Mouse (Mus musculus) liver, embryonic 11.5 days (tissue): Measurements from ENCODE around the gene Hist1h2ai. TPM values are rescaled to one million over a fixed set of nuclear protein-coding genes. Genes with fewer than 3 reads are reported as not detected.
"Not testable (repeated sequence)": the region's sequence is repeated elsewhere in the genome, so short reads cannot be mapped to it uniquely, and the experiment has no call there.

ENCODE experiments used
- ATAC-seq: fragments of 200-750 bp; cut with Nextera tagmentation; replicated peaks from 2 replicates; pipeline ENCODE4 v1.8.0; 2017; ENCODE audit warnings: moderate number of reproducible peaks, mild to moderate bottlenecking, moderate TSS enrichment, moderate library complexity; ENCODE audit not compliant: low FRiP score
- DNase-seq: peaks from one replicate; pipeline ENCODE4 v3.0.0-alpha.2; 2017; ENCODE audit warnings: low spot score
- H3K27ac ChIP-seq: fragments of 300-500 bp; sonication (generic); 2 replicates; pipeline ENCODE4 v1.5.1; 2014; ENCODE audit warnings: mild to moderate bottlenecking, low read depth, low read length, control low read depth
- H3K27me3 ChIP-seq: fragments of 300-500 bp; sonication (generic); replicated peaks from 2 replicates; pipeline ENCODE4 v1.6.1; 2014; ENCODE audit warnings: low read length, mixed read lengths; ENCODE audit not compliant: control insufficient read depth, insufficient read depth
- H3K36me3 ChIP-seq: fragments of 300-500 bp; sonication (generic); 2 replicates; pipeline ENCODE4 v1.6.1; 2014; ENCODE audit warnings: mild to moderate bottlenecking, low read length, moderate library complexity, mixed read lengths; ENCODE audit not compliant: control insufficient read depth, insufficient read depth
- H3K4me1 ChIP-seq: fragments of 300-500 bp; sonication (generic); replicated peaks from 2 replicates; pipeline ENCODE4 v1.6.1; 2014; ENCODE audit warnings: low read length, mixed read lengths; ENCODE audit not compliant: control insufficient read depth, insufficient read depth
- H3K4me2 ChIP-seq: fragments of 300-500 bp; sonication (generic); 2 replicates; pipeline ENCODE4 v1.6.1; 2014; ENCODE audit warnings: mild to moderate bottlenecking, control low read depth, moderate library complexity
- H3K4me3 ChIP-seq: fragments of 300-500 bp; sonication (generic); 2 replicates; pipeline ENCODE4 v1.5.1; 2014; ENCODE audit warnings: low read depth, low read length, control low read depth
- H3K9ac ChIP-seq: fragments of 300-500 bp; sonication (generic); 2 replicates; pipeline ENCODE4 v1.6.1; 2014; ENCODE audit warnings: low read depth, low read length, control low read depth
- H3K9me3 ChIP-seq: fragments of 300-500 bp; sonication (generic); 2 replicates; pipeline ENCODE4 v1.6.1; 2016; ENCODE audit warnings: low read length, inconsistent platforms, mixed read lengths; ENCODE audit not compliant: control insufficient read depth
- WGBS: fragments of 180-500 bp; shearing (Covaris S2); extraction: QIAGEN DNeasy Blood & Tissue Kit; methylation state at CpG from one replicate; pipeline ENCODE4 v1.1.7; 2014; 5-methylcytosine and 5-hydroxymethylcytosine counted together
- polyA plus RNA-seq: library from polyadenylated mRNA; unstranded; fragments of >200 nt; fragmentation: Nextera tagmentation; extraction: Ambion mirVana; gene quantifications from 2 replicates; pipeline ENCODE4 v1.2.1, GENCODE M21; 2014

The Hist1h2ai gene
- polyA plus RNA-seq = 6.2 and 10.1 TPM in 2 replicates

- peak; percentile 86 for ATAC-seq
- H3K27ac ChIP-seq = peak within 1 kb of the TSS; percentile 97
- H3K27me3 ChIP-seq, H3K9me3 ChIP-seq, H3K36me3 ChIP-seq: not testable (repeated sequence)
- peak; percentile 76 for DNase-seq
- WGBS = under 1% methylated on average over 28 of the region's 50 CpGs
- peak within 1 kb of the TSS; percentile 52 for H3K4me3 ChIP-seq
- peak within 1 kb of the TSS; percentile 73 for H3K9ac ChIP-seq
- peaks cover 15% of the 10 kb centered on the region for H3K4me1 ChIP-seq
- peak within 1 kb of the TSS; percentile 74 for H3K4me2 ChIP-seq
Observed at GRCm38 (mm10) chr13:21715864-21716539, at the start of gene Hist1h2ai, which contains the start of gene Hist1h2bl. Hist1h2ai (plus strand) TSS chr13:21716422. Hist1h2bl (minus strand) TSS chr13:21716143.

GRCm38 (mm10) chr13:21677305-21677704 lies 38.9 kb upstream of the Hist1h2ai start, which contains the start of gene Olfr1360:
Olfr1360 (minus strand) TSS chr13:21677405.
- no peak within 1 kb of the TSS for H3K4me3 ChIP-seq
- H3K9ac ChIP-seq = no peak within 1 kb of the TSS
- no peaks in the 10 kb centered on the region for H3K27me3 ChIP-seq
- no peaks in the 10 kb centered on the region for H3K4me1 ChIP-seq
- H3K27ac ChIP-seq = no peak within 1 kb of the TSS
- H3K36me3 ChIP-seq = no peaks in the 10 kb centered on the region
- H3K9me3 ChIP-seq = no peaks in the 10 kb centered on the region
- ATAC-seq (no peak), DNase-seq (no peak)
- no peak within 1 kb of the TSS for H3K4me2 ChIP-seq
- 73% methylated on average over 2 of the region's 2 CpGs for WGBS

- no peak within 1 kb of the TSS for H3K4me3 ChIP-seq
- no peaks in the 10 kb centered on the region for H3K27me3 ChIP-seq
- no peaks in the 10 kb centered on the region for H3K36me3 ChIP-seq
- no peak for ATAC-seq
- H3K27ac ChIP-seq = no peak within 1 kb of the TSS
- H3K4me2 ChIP-seq = no peak within 1 kb of the TSS
- H3K9me3 ChIP-seq = no peaks in the 10 kb centered on the region
- no peaks in the 10 kb centered on the region for H3K4me1 ChIP-seq
- DNase-seq = no peak
- H3K9ac ChIP-seq = no peak within 1 kb of the TSS
Observed at GRCm38 (mm10) chr13:21697811-21698210, 18.4 kb upstream of the Hist1h2ai start, which contains the start of gene Olfr1359. Olfr1359 (plus strand) TSS chr13:21698111.

- H3K4me2 ChIP-seq = no peak overlapping the region
- no peaks in the 10 kb centered on the region for H3K4me1 ChIP-seq
- no peak overlapping the region for H3K9ac ChIP-seq
- H3K4me3 ChIP-seq = no peak overlapping the region
- 72% methylated on average over 4 of the region's 4 CpGs for WGBS
- DNase-seq (no peak), ATAC-seq (no peak)
- no peaks in the 10 kb centered on the region for H3K27me3 ChIP-seq
- no peak overlapping the region for H3K27ac ChIP-seq
- no peaks in the 10 kb centered on the region for H3K36me3 ChIP-seq
- no peaks in the 10 kb centered on the region for H3K9me3 ChIP-seq
Observed at GRCm38 (mm10) chr13:21706669-21707068, 9.6 kb upstream of the Hist1h2ai start.

GRCm38 (mm10) chr13:21710031-21710711 lies 6.1 kb upstream of the Hist1h2ai start:
- peak overlapping the region; percentile 72 for H3K9ac ChIP-seq
- ATAC-seq = peak; percentile 81
- H3K9me3 ChIP-seq = no peaks in the 10 kb centered on the region
- H3K4me3 ChIP-seq = peak overlapping the region; percentile 71
- no peaks in the 10 kb centered on the region for H3K27me3 ChIP-seq
- H3K27ac ChIP-seq = peak overlapping the region; percentile 60
- peak overlapping the region; percentile 91 for H3K4me2 ChIP-seq
- WGBS = under 1% methylated on average over 32 of the region's 32 CpGs
- no peaks in the 10 kb centered on the region for H3K36me3 ChIP-seq
- DNase-seq = peak; percentile 88
- H3K4me1 ChIP-seq = peaks cover 2% of the 10 kb centered on the region; the same call in 1 of the 2 replicates

GRCm38 (mm10) chr13:21710821-21711525 lies 5.2 kb upstream of the Hist1h2ai start:
- ATAC-seq = peak; percentile 74
- peak overlapping the region; percentile 20 for H3K9ac ChIP-seq
- no peaks in the 10 kb centered on the region for H3K9me3 ChIP-seq
- peak overlapping the region; percentile 91 for H3K4me2 ChIP-seq
- no peaks in the 10 kb centered on the region for H3K36me3 ChIP-seq
- H3K27ac ChIP-seq = no peak overlapping the region
- WGBS = 3% methylated on average over 22 of the region's 22 CpGs
- peak overlapping the region; percentile 53 for H3K4me3 ChIP-seq
- H3K27me3 ChIP-seq = no peaks in the 10 kb centered on the region
- H3K4me1 ChIP-seq = peaks cover 2% of the 10 kb centered on the region; the same call in 1 of the 2 replicates
- peak; percentile 74 for DNase-seq

GRCm38 (mm10) chr13:21711698-21712097 lies 4.5 kb upstream of the Hist1h2ai start:
- H3K36me3 ChIP-seq = no peaks in the 10 kb centered on the region
- no peak for ATAC-seq
- 29% methylated on average over 4 of the region's 4 CpGs for WGBS

GRCm38 (mm10) chr13:21714725-21715124 lies 1.5 kb upstream of the Hist1h2ai start:
- H3K27me3 ChIP-seq = no peaks in the 10 kb centered on the region
- peak overlapping the region; percentile 74 for H3K4me2 ChIP-seq
- peak overlapping the region; percentile 73 for H3K9ac ChIP-seq
- under 1% methylated on average over 7 of the region's 7 CpGs for WGBS
- H3K36me3 ChIP-seq = no peaks in the 10 kb centered on the region
- no peaks in the 10 kb centered on the region for H3K9me3 ChIP-seq
- peak overlapping the region; percentile 35 for H3K4me3 ChIP-seq
- H3K4me1 ChIP-seq = peaks cover 7% of the 10 kb centered on the region
- DNase-seq (peak; percentile 34), ATAC-seq (no peak)
- H3K27ac ChIP-seq = peak overlapping the region; percentile 97

More at GRCm38 (mm10) chr13:21711698-21712097, 4.5 kb upstream of the Hist1h2ai start:
- Histone ChIP-seq H3K9ac (no peak overlapping the region), H3K4me2 (peak overlapping the region; percentile 91), H3K4me1 (peaks cover 2% of the 10 kb centered on the region; the same call in 1 of the 2 replicates), H3K4me3 (peak overlapping the region; percentile 53), H3K27ac (no peak overlapping the region), H3K9me3 (no peaks in the 10 kb centered on the region), H3K27me3 (no peaks in the 10 kb centered on the region)
- no peak for DNase-seq
